Mouse (Mus musculus): Measurements from ENCODE around the gene Sipa1l3. TPM values are rescaled to one million over a fixed set of nuclear protein-coding genes. Genes with fewer than 3 reads are reported as not detected.

Gene Sipa1l3
- polyA plus RNA-seq, 1 experiment from 2014 or later = 17.4 TPM

- Histone ChIP-seq H3K4me1 (ENCODE audit: control insufficient read depth, insufficient read depth, low read length) (peaks cover 16% of the 10 kb centered on the region; the same call in 1 of the 2 replicates), H3K4me3 (ENCODE audit: low read length) (no peak overlapping the region), H3K36me3 (ENCODE audit: control insufficient read depth, insufficient read depth, low read length) (no peaks in the 10 kb centered on the region), H3K9me3 (ENCODE audit: control insufficient read depth, low read length) (no peaks in the 10 kb centered on the region), H3K27ac (ENCODE audit: low read depth, low read length) (no peak overlapping the region), H3K9ac (ENCODE audit: low read depth, low read length) (no peak overlapping the region), H3K4me2 (replicated peaks; ENCODE audit: low read depth, low read length) (no peak overlapping the region), H3K27me3 (ENCODE audit: control insufficient read depth, insufficient read depth, low read length) (no peaks in the 10 kb centered on the region)
- ATAC-seq (ENCODE audit: low FRiP score, low TSS enrichment) = no peak
- WGBS = 73% methylated on average over 3 of the region's 3 CpGs
Measured at GRCm38 (mm10) chr7:29491471-29491755, 27.0 kb downstream of the Sipa1l3 start.

GRCm38 (mm10) chr7:29490704-29491470 is 27.6 kb downstream of the Sipa1l3 start:
- 87% methylated on average over 8 of the region's 8 CpGs for WGBS

GRCm38 (mm10) chr7:29489851-29490250 is 28.6 kb downstream of the Sipa1l3 start:
- H3K27ac ChIP-seq (ENCODE audit: low read depth, low read length) = no peak overlapping the region; the same call in 1 of the 2 replicates
- WGBS = 25% methylated on average over 7 of the region's 7 CpGs

More at GRCm38 (mm10) chr7:29490704-29491470, 27.6 kb downstream of the Sipa1l3 start:
- peaks cover 11% of the 10 kb centered on the region; the same call in 1 of the 2 replicates for H3K4me1 ChIP-seq (ENCODE audit: control insufficient read depth, insufficient read depth, low read length)
- H3K27me3 ChIP-seq (ENCODE audit: control insufficient read depth, insufficient read depth, low read length) = no peaks in the 10 kb centered on the region
- no peaks in the 10 kb centered on the region for H3K36me3 ChIP-seq (ENCODE audit: control insufficient read depth, insufficient read depth, low read length)
- H3K4me3 ChIP-seq (ENCODE audit: low read length) = no peak overlapping the region
- H3K9me3 ChIP-seq (ENCODE audit: control insufficient read depth, low read length) = no peaks in the 10 kb centered on the region
- H3K4me2 ChIP-seq (replicated peaks; ENCODE audit: low read depth, low read length) = no peak overlapping the region
- no peak overlapping the region for H3K9ac ChIP-seq (ENCODE audit: low read depth, low read length)
- ATAC-seq (ENCODE audit: low FRiP score, low TSS enrichment) = no peak
- H3K27ac ChIP-seq (ENCODE audit: low read depth, low read length) = no peak overlapping the region

GRCm38 (mm10) chr7:29489364-29489763 is 29.1 kb downstream of the Sipa1l3 start:
- Histone ChIP-seq H3K27me3 (ENCODE audit: control insufficient read depth, insufficient read depth, low read length) (no peaks in the 10 kb centered on the region), H3K27ac (ENCODE audit: low read depth, low read length) (no peak overlapping the region), H3K4me2 (replicated peaks; ENCODE audit: low read depth, low read length) (no peak overlapping the region), H3K4me3 (ENCODE audit: low read length) (no peak overlapping the region), H3K36me3 (ENCODE audit: control insufficient read depth, insufficient read depth, low read length) (no peaks in the 10 kb centered on the region), H3K4me1 (ENCODE audit: control insufficient read depth, insufficient read depth, low read length) (peaks cover 10% of the 10 kb centered on the region; the same call in 1 of the 2 replicates), H3K9me3 (ENCODE audit: control insufficient read depth, low read length) (no peaks in the 10 kb centered on the region), H3K9ac (ENCODE audit: low read depth, low read length) (no peak overlapping the region)
- ATAC-seq (ENCODE audit: low FRiP score, low TSS enrichment) = no peak
- 34% methylated on average over 3 of the region's 3 CpGs for WGBS

More at GRCm38 (mm10) chr7:29489851-29490250, 28.6 kb downstream of the Sipa1l3 start:
- ATAC-seq (ENCODE audit: low FRiP score, low TSS enrichment) = no peak
- no peak overlapping the region for H3K4me3 ChIP-seq (ENCODE audit: low read length)
- H3K27me3 ChIP-seq (ENCODE audit: control insufficient read depth, insufficient read depth, low read length) = no peaks in the 10 kb centered on the region
- peaks cover 10% of the 10 kb centered on the region; the same call in 1 of the 2 replicates for H3K4me1 ChIP-seq (ENCODE audit: control insufficient read depth, insufficient read depth, low read length)
- no peaks in the 10 kb centered on the region for H3K36me3 ChIP-seq (ENCODE audit: control insufficient read depth, insufficient read depth, low read length)
- no peaks in the 10 kb centered on the region for H3K9me3 ChIP-seq (ENCODE audit: control insufficient read depth, low read length)
- no peak overlapping the region for H3K4me2 ChIP-seq (replicated peaks; ENCODE audit: low read depth, low read length)
- H3K9ac ChIP-seq (ENCODE audit: low read depth, low read length) = no peak overlapping the region

- ATAC-seq (ENCODE audit: low FRiP score, low TSS enrichment) = no peak
- Histone ChIP-seq H3K27ac (ENCODE audit: low read depth, low read length) (no peak overlapping the region), H3K9me3 (ENCODE audit: control insufficient read depth, low read length) (no peaks in the 10 kb centered on the region), H3K4me1 (ENCODE audit: control insufficient read depth, insufficient read depth, low read length) (peaks cover 10% of the 10 kb centered on the region; the same call in 1 of the 2 replicates), H3K4me3 (ENCODE audit: low read length) (no peak overlapping the region), H3K27me3 (ENCODE audit: control insufficient read depth, insufficient read depth, low read length) (no peaks in the 10 kb centered on the region), H3K4me2 (replicated peaks; ENCODE audit: low read depth, low read length) (no peak overlapping the region), H3K36me3 (ENCODE audit: control insufficient read depth, insufficient read depth, low read length) (no peaks in the 10 kb centered on the region), H3K9ac (ENCODE audit: low read depth, low read length) (no peak overlapping the region)
- WGBS = 76% methylated on average over 3 of the region's 3 CpGs
Measured at GRCm38 (mm10) chr7:29486753-29487152, 31.7 kb downstream of the Sipa1l3 start.

- H3K4me1 ChIP-seq (ENCODE audit: control insufficient read depth, insufficient read depth, low read length) = peaks cover 16% of the 10 kb centered on the region
Measured at GRCm38 (mm10) chr7:29485721-29486120, 32.7 kb downstream of the Sipa1l3 start.

GRCm38 (mm10) chr7:29483556-29483955 is 34.9 kb downstream of the Sipa1l3 start:
- ATAC-seq (ENCODE audit: low FRiP score, low TSS enrichment) = no peak
- H3K36me3 ChIP-seq (ENCODE audit: control insufficient read depth, insufficient read depth, low read length) = no peaks in the 10 kb centered on the region
- no peak overlapping the region for H3K4me3 ChIP-seq (ENCODE audit: low read length)
- H3K4me1 ChIP-seq (ENCODE audit: control insufficient read depth, insufficient read depth, low read length) = peaks cover 6% of the 10 kb centered on the region; the same call in 1 of the 2 replicates
- H3K27me3 ChIP-seq (ENCODE audit: control insufficient read depth, insufficient read depth, low read length) = no peaks in the 10 kb centered on the region
- no peak overlapping the region for H3K9ac ChIP-seq (ENCODE audit: low read depth, low read length)
- H3K9me3 ChIP-seq (ENCODE audit: control insufficient read depth, low read length) = no peaks in the 10 kb centered on the region
- WGBS = 90% methylated on average over 3 of the region's 4 CpGs
- H3K27ac ChIP-seq (ENCODE audit: low read depth, low read length) = no peak overlapping the region
- no peak overlapping the region for H3K4me2 ChIP-seq (replicated peaks; ENCODE audit: low read depth, low read length)

More at GRCm38 (mm10) chr7:29485721-29486120, 32.7 kb downstream of the Sipa1l3 start:
- no peak for ATAC-seq (ENCODE audit: low FRiP score, low TSS enrichment)
- 73% methylated on average over 2 of the region's 2 CpGs for WGBS
- Histone ChIP-seq H3K27me3 (ENCODE audit: control insufficient read depth, insufficient read depth, low read length) (no peaks in the 10 kb centered on the region), H3K9ac (ENCODE audit: low read depth, low read length) (no peak overlapping the region), H3K36me3 (ENCODE audit: control insufficient read depth, insufficient read depth, low read length) (no peaks in the 10 kb centered on the region), H3K4me3 (ENCODE audit: low read length) (no peak overlapping the region), H3K27ac (ENCODE audit: low read depth, low read length) (no peak overlapping the region), H3K9me3 (ENCODE audit: control insufficient read depth, low read length) (no peaks in the 10 kb centered on the region), H3K4me2 (replicated peaks; ENCODE audit: low read depth, low read length) (no peak overlapping the region)

- H3K36me3 ChIP-seq (ENCODE audit: control insufficient read depth, insufficient read depth, low read length) = no peaks in the 10 kb centered on the region
- no peak overlapping the region for H3K4me2 ChIP-seq (replicated peaks; ENCODE audit: low read depth, low read length)
- no peaks in the 10 kb centered on the region for H3K27me3 ChIP-seq (ENCODE audit: control insufficient read depth, insufficient read depth, low read length)
- peaks cover 6% of the 10 kb centered on the region; the same call in 1 of the 2 replicates for H3K4me1 ChIP-seq (ENCODE audit: control insufficient read depth, insufficient read depth, low read length)
- H3K27ac ChIP-seq (ENCODE audit: low read depth, low read length) = peak overlapping the region; percentile 13; the same call in 1 of the 2 replicates
- H3K9me3 ChIP-seq (ENCODE audit: control insufficient read depth, low read length) = no peaks in the 10 kb centered on the region
- no peak overlapping the region for H3K9ac ChIP-seq (ENCODE audit: low read depth, low read length)
- 42% methylated on average over 15 of the region's 15 CpGs for WGBS
- ATAC-seq (ENCODE audit: low FRiP score, low TSS enrichment) = peak; percentile 68
- H3K4me3 ChIP-seq (ENCODE audit: low read length) = no peak overlapping the region
Measured at GRCm38 (mm10) chr7:29481345-29482155, 36.9 kb downstream of the Sipa1l3 start.

All from kidney, embryonic 14.5 days (tissue).